Mouse (Mus musculus) urinary bladder, postnatal 14 days (tissue): ENCODE measurements around the gene Cdh3.
"Not testable (repeated sequence)": the region's sequence is repeated elsewhere in the genome, so short reads cannot be mapped to it uniquely, and the experiment has no call there.

Source experiments
- DNase-seq: peaks from one replicate; pipeline ENCODE4 v3.0.0; 2021; ENCODE audit warnings: low spot score

Cdh3 gene

GRCm38 (mm10) chr8:106571551-106572172, 61.0 kb downstream of the Cdh3 start:
- no peak for DNase-seq

GRCm38 (mm10) chr8:106572175-106572574, 61.5 kb downstream of the Cdh3 start:
- not testable (repeated sequence) for DNase-seq

GRCm38 (mm10) chr8:106573168-106573567, 62.5 kb downstream of the Cdh3 start, which contains the start of gene Gm10073:
Gm10073 (minus strand) TSS chr8:106573461.
- not testable (repeated sequence) for DNase-seq

GRCm38 (mm10) chr8:106574283-106574682, 63.6 kb downstream of the Cdh3 start:
- no peak for DNase-seq

GRCm38 (mm10) chr8:106576849-106577555, 66.3 kb downstream of the Cdh3 start:
- no peak for DNase-seq

- DNase-seq, result no peak
These were observed 68.8 kb downstream of the Cdh3 start for GRCm38 (mm10) chr8:106579510-106579909.

GRCm38 (mm10) chr8:106581344-106582088, 70.8 kb downstream of the Cdh3 start:
- DNase-seq, result peak; percentile 65

- DNase-seq, result no peak
These were observed 74.4 kb downstream of the Cdh3 start for GRCm38 (mm10) chr8:106584942-106585670.

GRCm38 (mm10) chr8:106585671-106586037, 75.0 kb downstream of the Cdh3 start:
- no peak for DNase-seq

- DNase-seq, result no peak
These were observed 76.2 kb downstream of the Cdh3 start for GRCm38 (mm10) chr8:106586896-106587295.

GRCm38 (mm10) chr8:106588443-106589431, 78.0 kb downstream of the Cdh3 start:
- DNase-seq, result peak; percentile 13

GRCm38 (mm10) chr8:106592458-106592857, 81.8 kb downstream of the Cdh3 start:
- no peak for DNase-seq

- not testable (repeated sequence) for DNase-seq
These were observed 84.9 kb downstream of the Cdh3 start for GRCm38 (mm10) chr8:106595623-106596022.

- no peak for DNase-seq
These were observed 86.4 kb downstream of the Cdh3 start for GRCm38 (mm10) chr8:106597067-106597466.

- DNase-seq, result no peak
These were observed 88.7 kb downstream of the Cdh3 start for GRCm38 (mm10) chr8:106599265-106599979.

- DNase-seq, result peak; percentile 93
These were observed 92.6 kb downstream of the Cdh3 start, which contains the start of gene Cdh1 for GRCm38 (mm10) chr8:106603131-106603819. Cdh1 (plus strand) TSS chr8:106603351.

GRCm38 (mm10) chr8:106603933-106604332, 93.2 kb downstream of the Cdh3 start:
- DNase-seq, result no peak

- no peak for DNase-seq
These were observed 95.0 kb downstream of the Cdh3 start for GRCm38 (mm10) chr8:106605657-106606056.

GRCm38 (mm10) chr8:106606121-106606520, 95.4 kb downstream of the Cdh3 start:
- no peak for DNase-seq
